Mouse (Mus musculus) Patski (cell line): Measurements from ENCODE around the gene St3gal6. TPM values are rescaled to one million over a fixed set of nuclear protein-coding genes. Genes with fewer than 3 reads are reported as not detected.
A peak's percentile ranks its signal among the peaks of the same experiment; 100 is the strongest.

Experiments used
- ATAC-seq: fragments of 100-300 bp; one replicate; pipeline ENCODE4 v1.8.0; 2021
- CTCF ChIA-PET: fragments of 350-600 bp; sonication (Branson Sonifier 250); formaldehyde crosslinking; loops from one replicate; lab custom pipeline; 2022; ENCODE audit warnings: inconsistent platforms; lab: Charles Lee
- POLR2A ChIA-PET: fragments of 350-600 bp; sonication (Branson Sonifier 250); formaldehyde crosslinking; loops from one replicate; lab custom pipeline; 2022; ENCODE audit warnings: antibody characterized with exemption, inconsistent platforms; lab: Charles Lee
- DNase-seq: peaks from one replicate; pipeline ENCODE4 v3.0.0-alpha.2; 2011; ENCODE audit warnings: low read depth, low spot score
- H3K27me3 ChIP-seq: fragments of 371-371 bp; one replicate; pipeline ENCODE4 v1.5.1; 2021
- CTCF ChIP-seq: fragments of 100-300 bp; IDR thresholded peaks from one replicate; pipeline ENCODE4 v1.5.1; 2021
- in situ Hi-C: fragments of 300-500 bp; cut with MboI; formaldehyde crosslinking; loops from 3 replicates; pipeline ENCODE4 v1.11.1; 2018; ENCODE audit warnings: low pct_unique_long_range_greater_than_20kb, mixed read lengths
- polyA plus RNA-seq: library from polyadenylated mRNA; unstranded; gene quantifications from one replicate; pipeline ENCODE4 v1.2.3, GENCODE M21; 2021

Gene St3gal6
- polyA plus RNA-seq, 1 experiment from 2014 or later: 4.5 TPM

DNA sequence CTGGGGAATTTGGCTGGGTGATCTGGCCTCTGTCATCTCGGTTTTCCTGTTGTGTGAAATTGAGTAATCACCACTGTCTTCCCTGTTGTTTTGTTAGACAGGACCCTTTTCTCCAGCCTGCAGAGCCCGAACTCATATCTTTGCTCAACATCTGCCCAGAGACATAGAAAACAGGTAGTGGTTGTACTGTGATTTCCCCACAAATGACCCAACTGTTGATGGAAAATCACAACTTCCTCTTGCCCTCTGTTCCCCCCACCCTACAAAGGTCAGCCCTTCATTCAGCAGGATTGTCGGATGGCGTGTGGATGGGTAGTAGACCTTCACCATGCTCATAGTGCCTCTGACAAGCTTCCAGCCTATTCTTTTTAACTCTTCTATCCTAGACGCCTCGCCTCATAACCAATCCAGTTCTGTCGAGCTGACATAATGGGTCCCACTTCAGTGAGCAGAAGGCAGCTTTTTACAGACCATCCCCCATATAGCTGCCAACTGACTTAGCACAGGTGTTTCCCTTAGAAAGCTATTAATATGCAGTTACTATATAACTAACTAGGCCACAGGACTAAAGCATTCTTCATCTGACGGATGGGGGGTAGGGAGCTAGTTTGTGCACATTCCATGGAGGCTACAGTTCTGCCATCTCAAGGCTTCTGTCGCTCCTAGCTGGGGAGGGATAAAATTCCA, 42.7 kb downstream of the St3gal6 start:
- DNase-seq (no peak), ATAC-seq (peak; percentile 56)
- POLR2A ChIA-PET: no interaction called here
- no peaks in the 10 kb centered on the region for H3K27me3 ChIP-seq
- TF ChIP-seq CTCF: no peak
- CTCF ChIA-PET: interaction anchor here (1.0 to 1.4 kb wide), 4 partner anchors 19 to 144 kb away, joined by 3 to 5 read pairs (median 4); no protein-coding TSS in a partner anchor
- in situ Hi-C loops: no loop called here

DNA sequence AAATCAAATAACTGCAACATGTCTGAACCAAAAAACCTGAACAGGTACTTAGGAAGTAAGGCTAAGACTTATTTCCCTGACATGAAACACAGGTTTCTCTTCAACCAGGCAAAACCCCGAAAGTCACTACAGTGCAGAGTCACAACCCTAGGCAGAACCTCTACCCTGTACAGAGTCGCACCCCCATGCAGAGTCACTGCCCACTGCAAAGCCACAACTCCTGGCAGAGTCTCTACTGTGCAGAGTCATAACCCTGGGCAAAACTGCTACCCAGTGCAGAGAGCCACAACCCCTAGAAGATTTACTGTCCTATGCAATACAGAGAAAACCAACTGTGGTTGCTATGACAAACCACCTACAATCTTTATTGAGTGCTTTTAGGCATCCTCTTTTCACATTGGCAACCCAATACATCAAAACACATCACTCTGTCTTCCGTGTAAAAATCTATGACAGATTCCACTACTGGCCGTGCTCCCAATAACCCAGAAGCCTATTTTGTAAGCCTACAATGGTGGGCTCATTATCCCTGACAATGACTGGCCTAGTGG, 44.1 kb downstream of the St3gal6 start:
- ChIA-PET CTCF (no interaction called here), POLR2A (no interaction called here)
- ATAC-seq: no peak

DNA sequence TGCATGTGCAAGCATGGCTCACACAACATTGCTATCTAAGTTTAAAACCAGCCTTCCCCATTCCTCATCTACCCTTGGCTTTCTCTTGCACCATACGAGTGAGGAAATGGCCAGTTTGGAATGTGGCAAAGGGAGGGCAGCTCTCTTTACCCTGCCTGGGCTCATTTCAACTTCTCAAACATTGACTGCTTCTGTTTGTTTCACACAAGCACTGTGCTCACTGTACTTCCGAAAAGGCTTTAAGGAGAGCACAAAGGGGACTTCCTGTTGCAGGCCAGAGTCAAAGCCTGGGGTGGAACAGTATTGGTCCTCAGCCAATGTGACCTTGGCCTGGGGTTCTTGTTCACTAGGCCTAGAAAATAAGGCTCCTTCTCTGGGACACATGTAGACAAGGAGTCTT, 47.7 kb downstream of the St3gal6 start:
- POLR2A ChIA-PET: no interaction called here
- CTCF ChIA-PET: no interaction called here
- H3K27me3 ChIP-seq: no peaks in the 10 kb centered on the region
- TF ChIP-seq CTCF: no peak
- ATAC-seq (peak; percentile 20), DNase-seq (no peak)
- in situ Hi-C loops: loop anchor here (10.0 kb wide), 2 partner anchors 258 to 928 kb away; partner anchors contain the start of gene Gabrr3

More for the DNA sequence above, 44.1 kb downstream of the St3gal6 start:
- no peaks in the 10 kb centered on the region for H3K27me3 ChIP-seq
- no peak for TF ChIP-seq CTCF
- in situ Hi-C loops: loop anchor here (10.0 kb wide), 2 partner anchors 255 to 925 kb away; partner anchors contain the start of gene Gabrr3
- no peak for DNase-seq

DNA sequence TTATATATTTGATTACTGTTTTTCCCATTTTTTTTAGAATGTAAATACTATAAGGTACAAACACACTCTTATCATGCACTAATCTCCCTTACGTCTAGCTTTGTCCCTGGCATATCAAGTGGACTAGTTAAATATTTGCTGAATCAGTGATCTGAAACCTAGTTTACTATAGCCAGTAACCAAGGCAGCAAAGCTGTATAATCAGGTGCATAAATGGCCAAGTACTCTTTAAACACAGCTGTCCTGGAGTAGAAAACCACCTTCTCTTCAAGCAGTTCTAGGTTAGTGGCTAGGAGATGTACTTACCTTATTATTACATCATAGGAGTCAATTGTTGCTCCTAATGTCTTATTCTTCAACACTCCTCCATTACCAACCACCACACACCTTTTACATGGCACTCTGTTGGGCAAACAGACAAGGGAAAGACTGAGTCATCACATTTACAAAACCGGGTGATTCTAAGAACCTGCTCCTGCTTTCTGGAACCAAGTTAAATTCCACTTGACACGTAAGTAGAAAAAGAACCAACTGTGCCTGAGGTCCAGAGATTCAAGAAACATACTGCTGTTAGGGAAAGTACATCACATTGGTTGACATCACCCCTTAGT, 48.4 kb downstream of the St3gal6 start:
- H3K27me3 ChIP-seq: no peaks in the 10 kb centered on the region
- TF ChIP-seq CTCF: no peak
- ATAC-seq: no peak
- no peak for DNase-seq
- in situ Hi-C loops: loop anchor here (10.0 kb wide), 2 partner anchors 259 to 929 kb away; partner anchors contain the start of gene Gabrr3
- CTCF ChIA-PET: no interaction called here
- POLR2A ChIA-PET: no interaction called here

DNA sequence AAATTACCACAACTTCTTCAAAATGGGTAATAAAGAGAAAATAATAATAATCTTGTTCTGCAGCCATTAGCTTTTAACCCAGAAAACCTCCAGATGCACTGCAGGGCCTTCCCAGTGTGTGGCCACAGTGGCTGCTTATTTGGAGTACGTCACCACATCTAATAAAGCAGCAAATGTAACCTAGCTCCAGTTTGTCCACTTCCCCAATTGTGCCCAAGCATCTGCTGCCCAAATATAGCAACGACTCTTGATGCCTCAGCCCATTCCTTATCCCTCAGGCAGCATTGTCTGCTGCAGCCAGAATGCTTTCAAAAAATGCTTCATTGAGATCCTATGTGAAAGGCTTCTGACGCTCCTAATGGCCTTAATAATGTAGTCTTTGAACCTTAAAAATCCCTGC, 49.2 kb downstream of the St3gal6 start:
- ATAC-seq: no peak
- H3K27me3 ChIP-seq: no peaks in the 10 kb centered on the region
- in situ Hi-C loops: loop anchor here (10.0 kb wide), 2 partner anchors 260 to 930 kb away; partner anchors contain the start of gene Gabrr3
- ChIA-PET POLR2A (no interaction called here), CTCF (no interaction called here)
- DNase-seq: no peak
- no peak for TF ChIP-seq CTCF

DNA sequence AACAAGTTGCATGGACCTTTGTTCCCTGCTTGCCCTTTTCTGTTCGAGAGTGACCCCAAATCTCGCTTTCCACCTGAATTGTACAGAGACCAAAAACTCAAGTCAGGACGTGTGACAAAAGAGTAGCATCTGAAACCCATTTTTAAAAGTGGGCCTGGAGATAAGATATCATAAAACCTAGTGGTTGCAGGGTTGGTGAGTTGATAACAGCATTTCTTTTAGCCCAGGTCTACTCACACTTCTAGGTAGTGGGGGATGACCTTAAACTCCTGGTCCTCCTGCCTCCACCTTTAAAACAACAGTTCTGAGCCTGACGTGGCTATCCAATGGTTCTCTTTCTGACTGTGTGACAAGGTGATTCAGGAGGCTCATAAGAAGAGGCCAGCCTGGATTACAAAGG, 53.2 kb downstream of the St3gal6 start:
- ATAC-seq: no peak
- ChIA-PET POLR2A (no interaction called here), CTCF (interaction anchor here (0.6 kb wide), 1 partner anchor 26 kb away, joined by 3 read pairs; no protein-coding TSS in a partner anchor)
- in situ Hi-C loops: loop anchor here (10.0 kb wide), 2 partner anchors 264 to 934 kb away; partner anchors contain the start of gene Gabrr3
- DNase-seq: no peak
- H3K27me3 ChIP-seq: no peaks in the 10 kb centered on the region
- no peak for TF ChIP-seq CTCF

DNA sequence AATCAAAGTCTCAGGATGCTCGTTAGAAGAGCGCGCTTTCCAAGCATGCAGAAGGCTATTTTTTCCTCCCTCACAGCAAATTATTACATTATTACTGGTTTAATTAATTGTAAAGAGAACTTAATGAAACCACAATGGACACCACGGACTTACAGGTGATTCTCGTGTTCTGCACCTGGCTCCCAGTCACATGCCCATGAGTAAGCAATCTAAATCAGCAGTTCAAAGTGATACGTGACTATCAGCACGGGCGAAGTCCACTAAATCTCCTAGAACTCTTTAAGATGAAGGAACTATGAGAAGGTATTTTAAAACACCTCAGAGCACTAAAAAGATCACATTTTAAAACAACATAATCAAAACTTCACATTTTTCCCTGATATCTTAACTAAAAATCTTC, 54.0 kb downstream of the St3gal6 start:
- TF ChIP-seq CTCF: no peak
- H3K27me3 ChIP-seq: no peaks in the 10 kb centered on the region
- in situ Hi-C loops: loop anchor here (10.0 kb wide), 2 partner anchors 265 to 935 kb away; partner anchors contain the start of gene Gabrr3

DNA sequence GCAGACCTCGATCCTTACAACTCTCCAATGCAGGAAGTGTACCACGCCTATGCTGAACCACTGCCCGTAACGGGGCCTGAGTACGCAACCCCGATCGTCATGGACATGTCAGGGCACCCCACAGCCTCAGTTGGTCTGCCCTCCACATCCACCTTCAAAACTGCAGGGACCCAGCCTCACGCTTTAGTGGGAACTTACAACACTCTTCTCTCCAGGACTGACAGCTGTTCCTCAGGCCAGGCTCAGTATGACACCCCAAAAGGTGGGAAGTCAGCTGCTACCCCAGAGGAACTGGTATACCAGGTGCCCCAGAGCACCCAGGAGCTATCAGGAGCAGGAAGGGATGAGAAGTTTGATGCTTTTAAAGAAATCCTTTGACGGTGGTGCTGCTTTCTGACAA, 58.6 kb downstream of the St3gal6 start:
- in situ Hi-C loops: no loop called here
- POLR2A ChIA-PET: no interaction called here
- ATAC-seq (no peak), DNase-seq (no peak)
- CTCF ChIA-PET: interaction anchor here (1.3 kb wide), 1 partner anchor 34 kb away, joined by 3 read pairs; no protein-coding TSS in a partner anchor
- no peaks in the 10 kb centered on the region for H3K27me3 ChIP-seq
- TF ChIP-seq CTCF: no peak

More for the DNA sequence above, 54.0 kb downstream of the St3gal6 start:
- ATAC-seq (no peak), DNase-seq (no peak)
- CTCF ChIA-PET: interaction anchor here (0.9 kb wide), 1 partner anchor 13 kb away, joined by 3 read pairs; no protein-coding TSS in a partner anchor
- POLR2A ChIA-PET: interaction anchor here (0.6 kb wide), 1 partner anchor 130 kb away, joined by 3 read pairs; no protein-coding TSS in a partner anchor

DNA sequence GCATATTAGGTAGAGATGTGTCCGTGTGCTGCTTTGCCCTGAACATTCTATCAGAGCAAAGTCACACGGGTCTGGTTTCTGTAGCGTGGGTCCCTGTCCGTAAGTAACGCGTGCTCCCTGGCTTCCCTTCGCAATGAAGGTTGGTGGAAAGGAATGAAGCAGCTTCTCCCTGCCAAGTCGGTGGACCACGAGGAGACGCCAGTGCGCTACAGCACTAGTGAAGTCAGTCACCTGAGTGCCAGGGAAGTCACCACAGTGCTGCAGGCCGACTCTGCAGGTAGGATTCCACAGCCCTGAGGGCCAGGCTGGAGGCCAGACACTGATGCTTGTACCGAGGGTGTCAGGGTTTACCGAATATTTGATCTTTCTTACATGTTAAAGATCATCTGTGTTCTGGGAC, 60.0 kb downstream of the St3gal6 start:
- in situ Hi-C loops: loop anchor here (5.0 kb wide), 2 partner anchors 48 to 158 kb away; no protein-coding TSS in a partner anchor
- no peak for ATAC-seq
- no peak for DNase-seq
- ChIA-PET CTCF (no interaction called here), POLR2A (no interaction called here)
- H3K27me3 ChIP-seq: no peaks in the 10 kb centered on the region
- TF ChIP-seq CTCF: no peak

DNA sequence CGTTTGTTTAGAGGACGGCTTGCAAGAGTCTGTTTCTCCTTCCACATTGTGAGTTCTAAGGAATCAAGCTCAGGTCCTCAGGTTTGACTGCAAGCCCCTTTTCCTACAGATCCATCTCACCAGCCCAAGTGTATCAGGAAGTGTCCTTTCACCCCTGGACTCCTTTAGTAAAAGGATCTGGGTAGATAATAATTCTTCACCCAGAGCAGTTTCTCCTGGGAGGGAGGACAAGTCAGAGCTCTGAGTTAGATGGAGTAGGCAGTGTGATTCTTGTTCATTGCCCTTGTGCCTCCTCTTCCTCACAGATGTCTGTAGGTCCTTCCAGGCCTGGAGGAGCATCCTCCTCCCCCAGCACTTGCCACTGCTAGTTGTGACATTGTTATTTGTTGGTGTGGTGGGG, 61.5 kb downstream of the St3gal6 start:
- in situ Hi-C loops: loop anchor here (5.0 kb wide), 2 partner anchors 50 to 160 kb away; no protein-coding TSS in a partner anchor
- H3K27me3 ChIP-seq: no peaks in the 10 kb centered on the region
- no peak for TF ChIP-seq CTCF
- DNase-seq (no peak), ATAC-seq (no peak)
- CTCF ChIA-PET: interaction anchor here (0.6 to 3.1 kb wide), 6 partner anchors 10 to 202 kb away, joined by 3 to 11 read pairs (median 4); no protein-coding TSS in a partner anchor
- POLR2A ChIA-PET: interaction anchor here (0.6 kb wide), 1 partner anchor 9 kb away, joined by 4 read pairs; no protein-coding TSS in a partner anchor
